Comparison of ENCODE assay signal across 9 mouse cellular contexts in genomic region chr1:120340419-120341171, GRCm38 (mm10). TPM values are rescaled to one million over a fixed set of nuclear protein-coding genes. Genes with fewer than 3 reads are reported as not detected.
DNase-seq lines count a peak whose midpoint lies in the region; ATAC-seq and TF ChIP-seq lines count a peak whose summit lies in the region.
"Had no signal": no experiment of that assay in that cellular context is flagged by ENCODE, and none has a peak within 500 bp of the region (broad histone marks: within the 10 kb centered on the region; RNA-seq: fewer than 3 reads in every experiment).

Gene C1ql2, plus strand, starts transcription at chr1:120340582.

- peak within 1 kb of the TSS; percentile 51 for H3K4me2 ChIP-seq in forebrain, embryonic 11.5 days (ENCODE audit: low read depth, low read length, severe bottlenecking)
- H3K4me2 ChIP-seq in midbrain, postnatal 0 days (ENCODE audit: low read depth, low read length, poor library complexity, severe bottlenecking): peak within 1 kb of the TSS; percentile 61

- no peaks in the 10 kb centered on the region for H3K36me3 ChIP-seq in ES-Bruce4 (ENCODE audit: control insufficient read depth, insufficient read depth, low read length, poor library complexity, severe bottlenecking)
- H3K36me3 ChIP-seq in forebrain, embryonic 11.5 days (ENCODE audit: control insufficient read depth, insufficient read depth, low read length): no peaks in the 10 kb centered on the region
- no peaks in the 10 kb centered on the region for H3K36me3 ChIP-seq in midbrain, postnatal 0 days (ENCODE audit: insufficient read depth, low read length)

- H3K27me3 ChIP-seq in ES-Bruce4 (ENCODE audit: control insufficient read depth, insufficient read depth, low read length, poor library complexity, severe bottlenecking): peaks cover 26% of the 10 kb centered on the region
- peaks cover 66% of the 10 kb centered on the region for H3K27me3 ChIP-seq in forebrain, embryonic 11.5 days (ENCODE audit: control insufficient read depth, insufficient read depth, low read length)
- H3K27me3 ChIP-seq in midbrain, postnatal 0 days (ENCODE audit: insufficient read depth, low read length): peaks cover 61% of the 10 kb centered on the region

- DNase-seq in cerebellum, postnatal 14 days: peak; percentile 15 to 16
- no peak for DNase-seq in cerebellum, adult 11 months
- peak; percentile 70 for DNase-seq in forebrain, embryonic 11.5 days (ENCODE audit: low spot score)
- DNase-seq in layer of hippocampus, adult 9-11 months: peak; percentile 80
- DNase-seq in midbrain, postnatal 0 days (ENCODE audit: low spot score): peak; percentile 45
- DNase-seq in spleen, adult 12 weeks (ENCODE audit: low spot score): no peak
- DNase-seq in spleen, adult 18-20 months: no peak

- 0 out of 2 replicates have a peak within 1 kb of the TSS, but pooled peaks have one; percentile 12 for H3K9ac ChIP-seq in ES-Bruce4 (ENCODE audit: low read depth, poor library complexity, severe bottlenecking)
- H3K9ac ChIP-seq in forebrain, embryonic 11.5 days (ENCODE audit: low read length): no peak within 1 kb of the TSS
- peak within 1 kb of the TSS; percentile 33; the same call in 1 of the 2 replicates for H3K9ac ChIP-seq in midbrain, postnatal 0 days (replicated peaks; ENCODE audit: low read length, poor library complexity, severe bottlenecking)

- ATAC-seq in forebrain, embryonic 11.5 days (replicated peaks; ENCODE audit: low FRiP score): peak; percentile 21; the same call in 1 of the 2 replicates
- ATAC-seq in midbrain, postnatal 0 days (ENCODE audit: low FRiP score): peak; percentile 55; the same call in 1 of the 2 replicates

- H3K4me3 ChIP-seq in ES-Bruce4 (ENCODE audit: low read depth, low read length): peak within 1 kb of the TSS; percentile 70
- H3K4me3 ChIP-seq in forebrain, embryonic 11.5 days (ENCODE audit: low read depth, low read length): peak within 1 kb of the TSS; percentile 29
- H3K4me3 ChIP-seq in midbrain, postnatal 0 days (ENCODE audit: low read depth, low read length): peak within 1 kb of the TSS; percentile 38

- H3K9me3 ChIP-seq in ES-Bruce4 (replicated peaks; ENCODE audit: control insufficient read depth, insufficient read depth, low read length, poor library complexity, severe bottlenecking): no peaks in the 10 kb centered on the region
- H3K9me3 ChIP-seq in forebrain, embryonic 11.5 days (ENCODE audit: control insufficient read depth, low read length): no peaks in the 10 kb centered on the region
- no peaks in the 10 kb centered on the region for H3K9me3 ChIP-seq in midbrain, postnatal 0 days (ENCODE audit: low read length)

- H3K4me1 ChIP-seq in ES-Bruce4 (ENCODE audit: control insufficient read depth, insufficient read depth, low read length): no peaks in the 10 kb centered on the region
- H3K4me1 ChIP-seq in forebrain, embryonic 11.5 days (replicated peaks; ENCODE audit: control insufficient read depth, insufficient read depth, low read length): peaks cover 14% of the 10 kb centered on the region; the same call in 1 of the 2 replicates
- H3K4me1 ChIP-seq in midbrain, postnatal 0 days (ENCODE audit: insufficient read depth, low read length): no peaks in the 10 kb centered on the region

- TF ChIP-seq EP300 in ES-Bruce4 (IDR thresholded peaks at IDR 0.05; ENCODE audit: insufficient read depth, low read depth, low read length): no peak

- no peak for TF ChIP-seq POLR2A in ES-Bruce4 (IDR thresholded peaks at IDR 0.05; ENCODE audit: insufficient read depth, low read length)

- TF ChIP-seq CTCF in ES-Bruce4 (IDR thresholded peaks at IDR 0.05; ENCODE audit: low read depth, low read length): no peak
- peak; percentile 47 for TF ChIP-seq CTCF in midbrain, postnatal 0 days (IDR thresholded peaks at IDR 0.05)

- under 1% methylated on average over 73 of the region's 73 CpGs for WGBS in forebrain, embryonic 11.5 days
- under 1% methylated on average over 52 of the region's 73 CpGs for WGBS in midbrain, postnatal 0 days

- no peak within 1 kb of the TSS for H3K27ac ChIP-seq in ES-Bruce4 (ENCODE audit: insufficient read depth, low read length)
- no peak within 1 kb of the TSS for H3K27ac ChIP-seq in forebrain, embryonic 11.5 days (ENCODE audit: low read depth, low read length)
- H3K27ac ChIP-seq in midbrain, postnatal 0 days (ENCODE audit: low read depth, low read length): no peak within 1 kb of the TSS

RNA-seq across cellular contexts. Expression of gene C1ql2, which starts in this region (rescaled TPM):
- 0.33 TPM in 1 of 2 replicates, not detected in the other for polyA plus RNA-seq in ES-Bruce4 (2011; ENCODE audit: insufficient read depth, insufficient read length, low read depth, missing spikeins)
- not detected in 2 replicates for polyA plus RNA-seq in forebrain, embryonic 11.5 days (2014; fragmentation: Nextera tagmentation; extraction: Ambion mirVana)
- 27.2 and 31.0 TPM in 2 replicates for total RNA-seq in midbrain, postnatal 0 days (2014; rRNA removed)
- 24.1 and 26.7 TPM in 2 replicates for polyA plus RNA-seq in midbrain, postnatal 0 days (2015; fragmentation: Nextera tagmentation; extraction: Ambion mirVana)
- total RNA-seq: neutrophil, adult 5-6 weeks had no signal

Comparison
In these comparisons a context has a peak if more than half of its experiments do, and no peak if none do; other contexts are left out.
1. RNA of gene C1ql2 (polyA plus RNA-seq): 24.1 to 26.7 TPM in midbrain, postnatal 0 days; 0.33 TPM in ES-Bruce4 and not detected in forebrain, embryonic 11.5 days; every median in the first group is over 10 times any median in the second.
2. DNase-seq: peak in cerebellum, postnatal 14 days (2 of 2), layer of hippocampus, adult 9-11 months (single experiment) and midbrain, postnatal 0 days (single experiment); none in cerebellum, adult 11 months (single experiment), spleen, adult 12 weeks (single experiment) and spleen, adult 18-20 months (0 of 2).
3. Peak in DNase-seq, ATAC-seq, H3K4me3 ChIP-seq and H3K4me2 ChIP-seq in forebrain, embryonic 11.5 days; RNA of the gene not detected or under 1 TPM.
4. Peak in every context shown above with its lines, with median percentiles within 50 percentile points of each other: H3K4me3 ChIP-seq.